Mouse (Mus musculus): ENCODE results near the gene Ipo5. TPM values are rescaled to one million over a fixed set of nuclear protein-coding genes. Genes with fewer than 3 reads are reported as not detected.

The Ipo5 gene
- 100 to 1,000 TPM; 113 to 131 (median 125) TPM for total RNA-seq (2022)

GRCm38 (mm10) chr14:120910733-120911324 lies at the start of gene Ipo5:
TSS of gene Ipo5 (plus strand) at chr14:120911224.
- DNase-seq (ENCODE audit: low spot score) = peak; percentile 92

DNA sequence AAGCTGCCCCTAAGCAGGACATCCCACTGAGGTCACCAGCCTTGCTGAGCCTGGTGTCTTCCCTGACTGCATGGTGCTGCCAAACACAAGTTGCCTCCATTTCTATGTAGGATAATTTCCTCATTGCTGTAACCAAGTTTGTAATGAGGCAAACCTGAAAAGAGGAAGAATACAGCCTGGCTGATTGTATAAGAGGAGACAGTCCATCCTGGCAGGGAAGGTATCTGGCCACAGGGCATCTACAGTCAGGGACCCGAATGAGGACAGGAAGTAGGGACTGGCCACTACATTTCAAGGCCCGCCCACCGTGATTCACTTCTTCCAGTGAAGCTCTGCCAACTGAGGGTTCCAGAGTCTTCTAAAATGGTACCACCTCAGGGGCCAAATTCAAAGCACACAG lies 47.8 kb upstream of the Ipo5 start:
- DNase-seq (ENCODE audit: low spot score) = no peak

DNA sequence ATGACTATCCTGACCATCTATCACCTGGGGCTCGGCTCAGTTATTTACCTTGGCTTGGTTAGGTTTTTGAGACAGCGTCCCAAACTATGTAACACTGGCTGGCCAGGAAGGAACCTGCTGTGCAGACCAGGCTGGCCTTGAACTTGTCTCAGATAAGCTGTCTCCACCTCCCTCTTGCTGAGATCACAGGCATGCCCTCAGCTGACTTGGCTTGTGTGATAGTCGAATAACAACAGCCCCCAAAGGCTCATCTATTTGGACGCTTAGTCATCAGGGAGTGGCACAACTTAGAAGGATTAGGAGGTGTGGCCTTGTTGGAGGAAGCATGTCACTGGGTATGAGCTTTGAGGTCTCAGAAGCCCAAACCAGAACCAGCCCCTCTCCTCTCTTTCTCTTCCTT lies 46.1 kb upstream of the Ipo5 start:
- no peak for DNase-seq (ENCODE audit: low spot score)

- DNase-seq (ENCODE audit: low spot score) = no peak
Measured at GRCm38 (mm10) chr14:120866573-120866972, 44.5 kb upstream of the Ipo5 start.

DNA sequence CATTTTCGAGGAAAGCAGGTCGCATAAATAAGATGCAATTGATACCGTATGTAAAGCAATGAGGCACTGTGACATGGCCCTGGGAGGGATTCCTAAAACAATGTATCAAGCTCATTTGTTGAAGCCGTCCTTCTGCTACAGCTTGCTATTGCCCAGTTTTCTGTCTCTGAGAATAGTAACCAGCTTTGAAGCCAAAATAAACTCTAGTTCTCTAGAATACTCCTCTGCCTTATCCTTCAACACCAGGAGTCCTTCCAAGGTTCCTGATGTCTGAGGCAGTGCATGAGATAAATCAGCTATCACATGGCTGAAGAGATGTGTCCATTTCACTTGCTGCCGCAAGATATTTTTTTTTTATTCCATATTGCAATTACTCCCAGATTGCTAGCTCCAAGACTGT lies 43.9 kb upstream of the Ipo5 start:
- peak; percentile 34 for DNase-seq (ENCODE audit: low spot score)

GRCm38 (mm10) chr14:120868494-120868893 lies 42.5 kb upstream of the Ipo5 start:
- DNase-seq (ENCODE audit: low spot score) = peak; percentile 47

GRCm38 (mm10) chr14:120870736-120871135 lies 40.3 kb upstream of the Ipo5 start:
- no peak for DNase-seq (ENCODE audit: low spot score)

GRCm38 (mm10) chr14:120874397-120874796 lies 36.6 kb upstream of the Ipo5 start:
- DNase-seq (ENCODE audit: low spot score) = no peak

DNA sequence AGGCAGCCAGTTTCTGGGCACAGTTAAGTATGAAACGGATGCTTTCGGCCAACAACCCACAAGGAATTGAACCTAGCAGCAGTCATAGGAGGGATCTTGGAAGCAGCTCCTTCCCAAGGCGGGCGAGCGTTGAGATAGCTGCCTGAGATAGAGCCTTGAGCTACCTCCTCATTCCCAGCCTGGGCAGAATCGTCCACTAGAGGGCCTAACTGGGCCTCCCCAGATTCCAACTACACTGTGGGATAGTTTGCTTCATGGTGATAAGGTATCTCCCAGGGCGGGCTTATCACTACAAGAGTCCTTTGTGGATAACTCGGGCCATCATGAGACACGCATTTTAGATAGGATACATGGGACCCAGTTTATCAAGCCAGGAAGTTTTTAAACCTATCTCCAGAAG lies 35.9 kb upstream of the Ipo5 start:
- DNase-seq (ENCODE audit: low spot score) = no peak

DNA sequence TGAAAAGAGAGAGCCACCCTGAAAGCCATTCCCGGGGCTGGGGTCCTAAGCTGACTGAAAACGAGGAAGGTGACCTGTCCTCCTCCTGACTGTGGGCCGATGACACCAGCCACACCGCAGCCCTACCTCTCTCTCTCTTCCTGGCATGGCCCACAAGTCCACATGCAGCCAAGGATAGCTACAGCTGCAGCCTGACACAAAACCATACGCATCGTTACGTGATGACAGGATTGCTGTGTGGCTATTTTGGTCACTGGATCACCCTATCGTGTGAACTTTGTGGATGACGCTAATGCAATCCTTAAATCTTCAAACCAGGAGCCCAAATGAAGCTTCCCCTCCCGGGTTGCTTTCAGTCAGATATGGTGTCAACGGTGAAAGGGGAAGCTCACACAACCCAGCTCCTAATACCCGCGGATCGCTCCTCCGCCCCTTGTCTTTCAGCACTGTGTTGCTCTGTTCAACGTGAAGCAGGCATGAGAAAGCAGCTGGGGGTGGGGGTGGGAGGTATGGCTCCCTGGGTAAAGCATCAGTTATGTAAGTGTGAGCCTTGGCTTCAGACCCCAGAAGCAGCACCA lies 35.1 kb upstream of the Ipo5 start:
- peak; percentile 26 for DNase-seq (ENCODE audit: low spot score)

- no peak for DNase-seq (ENCODE audit: low spot score)
Measured at GRCm38 (mm10) chr14:120877147-120877546, 33.9 kb upstream of the Ipo5 start.

GRCm38 (mm10) chr14:120879026-120879425 lies 32.0 kb upstream of the Ipo5 start:
- no peak for DNase-seq (ENCODE audit: low spot score)

GRCm38 (mm10) chr14:120880601-120881000 lies 30.4 kb upstream of the Ipo5 start:
- DNase-seq (ENCODE audit: low spot score) = no peak

GRCm38 (mm10) chr14:120881054-120881453 lies 30.0 kb upstream of the Ipo5 start:
- no peak for DNase-seq (ENCODE audit: low spot score)

GRCm38 (mm10) chr14:120888681-120889080 lies 22.3 kb upstream of the Ipo5 start:
- DNase-seq (ENCODE audit: low spot score) = no peak

GRCm38 (mm10) chr14:120892369-120892768 lies 18.7 kb upstream of the Ipo5 start:
- no peak for DNase-seq (ENCODE audit: low spot score)

GRCm38 (mm10) chr14:120896613-120897012 lies 14.4 kb upstream of the Ipo5 start:
- no peak for DNase-seq (ENCODE audit: low spot score)

DNA sequence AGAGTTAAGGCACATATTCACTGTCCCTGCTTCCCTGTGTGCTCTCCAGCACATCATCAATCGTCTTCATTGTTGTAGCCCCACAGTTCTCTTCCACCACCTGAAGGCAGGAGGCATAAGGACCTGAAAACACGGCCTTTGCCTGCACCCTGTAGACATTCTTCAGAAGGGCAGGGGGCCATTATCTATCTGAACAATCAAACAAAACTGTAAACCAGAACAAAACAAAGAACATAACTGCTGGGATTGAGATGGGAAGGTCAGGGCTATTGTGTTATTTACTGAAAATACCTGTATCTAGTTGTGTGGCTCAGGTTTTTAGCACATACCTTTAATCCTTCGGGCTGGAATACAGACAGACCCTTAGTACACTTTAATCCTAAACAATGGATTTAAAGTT lies 12.1 kb upstream of the Ipo5 start:
- no peak for DNase-seq (ENCODE audit: low spot score)

DNA sequence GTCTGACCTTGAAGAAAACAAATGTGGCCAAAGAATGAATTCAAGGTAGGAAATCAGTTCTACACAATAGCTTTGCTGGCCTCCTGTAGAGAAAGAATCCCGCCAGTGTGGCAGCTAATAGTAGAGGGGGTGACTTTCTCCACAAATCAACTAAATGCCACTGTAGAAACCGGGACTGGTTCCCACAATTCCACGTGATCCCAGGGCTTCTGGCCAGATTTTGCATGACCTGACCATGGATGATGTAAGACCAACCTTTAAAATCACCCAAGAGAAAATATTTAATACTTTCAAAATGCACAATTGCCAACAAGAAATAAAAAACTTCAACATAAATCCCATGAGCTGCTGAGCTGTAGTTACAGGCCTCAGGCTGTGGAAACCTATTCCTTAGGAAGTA lies 1.6 kb upstream of the Ipo5 start:
- peak; percentile 23 for DNase-seq (ENCODE audit: low spot score)

GRCm38 (mm10) chr14:120910320-120910719 lies 704 bp upstream of the Ipo5 start:
- DNase-seq (ENCODE audit: low spot score) = peak; percentile 12

GRCm38 (mm10) chr14:120911388-120911901 lies 421 bp downstream of the Ipo5 start:
- DNase-seq (ENCODE audit: low spot score) = no peak

- DNase-seq (ENCODE audit: low spot score) = no peak
Measured at GRCm38 (mm10) chr14:120912090-120912710, 1.2 kb downstream of the Ipo5 start.

DNA sequence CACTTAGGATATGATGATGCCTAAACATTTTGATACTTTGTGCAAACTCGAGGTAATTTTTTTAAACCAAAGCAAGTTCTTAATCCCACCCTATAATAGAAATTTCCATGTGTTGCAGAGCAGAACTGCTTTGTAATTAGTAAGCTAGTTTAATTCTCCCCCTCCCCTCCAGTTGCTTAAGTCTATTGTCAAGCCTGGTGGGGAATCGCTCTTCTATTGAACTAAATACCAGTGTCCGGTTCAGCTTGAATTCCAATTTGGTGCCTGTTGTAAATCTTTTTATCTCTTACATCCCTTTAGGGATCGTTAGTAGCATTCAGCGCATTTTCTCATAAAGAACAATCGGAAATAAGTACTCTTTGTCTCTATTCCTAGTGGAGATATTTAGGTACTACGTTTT lies 1.9 kb downstream of the Ipo5 start:
- DNase-seq (ENCODE audit: low spot score) = no peak

All from heart, adult 8-10 months (tissue).